Mouse (Mus musculus) small intestine, adult 2 months (tissue): ENCODE measurements around the gene Casd1.

Experiments used
- CTCF ChIP-seq: fragments of 200-500 bp; IDR thresholded peaks from 2 replicates; pipeline ENCODE4 v1.5.1; 2012; ENCODE audit warnings: low read depth, mild to moderate bottlenecking, control low read depth, inconsistent platforms, low read length, moderate library complexity, mixed read lengths; ENCODE audit not compliant: insufficient replicate concordance, insufficient read length; ENCODE audit errors: extremely low read depth
- POLR2A ChIP-seq: fragments of 200-500 bp; IDR thresholded peaks from 2 replicates; pipeline ENCODE4 v1.6.1; 2012; ENCODE audit warnings: low read depth, mild to moderate bottlenecking, control low read depth, inconsistent platforms, low read length, moderate library complexity

- TF ChIP-seq CTCF, result no peak
- TF ChIP-seq POLR2A, result no peak
Measured at GRCm38 (mm10) chr6:4652596-4653134, 52.0 kb downstream of the Casd1 start.
